Mouse (Mus musculus) G1E (cell line): Measurements from ENCODE around the gene Tap2.

Experiments
- CTCF ChIP-seq: IDR thresholded peaks from 2 replicates; pipeline ENCODE4 v1.5.1; 2012; ENCODE audit warnings: low read depth, low read length, inconsistent platforms, mixed read lengths
- GATA1 ChIP-seq: IDR thresholded peaks from 2 replicates; pipeline ENCODE4 v1.6.1; 2012; ENCODE audit warnings: borderline replicate concordance, low read length, inconsistent platforms, mixed read lengths
- POLR2AphosphoS5 ChIP-seq: IDR thresholded peaks from 2 replicates; pipeline ENCODE4 v1.6.1; 2012; ENCODE audit warnings: low read depth, low read length, inconsistent platforms; ENCODE audit not compliant: insufficient replicate concordance

DNA sequence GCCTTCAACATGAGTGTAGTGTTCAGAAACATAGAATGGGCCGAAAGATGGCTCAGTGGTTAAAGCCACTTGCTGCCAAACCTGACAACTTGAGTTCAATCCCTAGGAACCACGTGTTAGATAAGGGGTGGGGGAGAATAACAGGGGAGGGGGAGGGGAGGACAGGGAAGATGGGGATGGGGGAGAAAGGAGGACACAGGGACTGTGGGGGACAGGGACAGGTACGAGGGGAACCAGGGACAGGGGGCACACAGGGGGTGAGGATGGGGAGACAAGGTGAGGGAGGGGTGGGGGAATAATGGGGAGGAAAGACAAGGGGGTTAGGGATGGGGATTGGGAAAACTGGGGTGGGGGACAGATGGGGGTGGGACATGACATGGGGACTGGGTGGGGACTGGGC is 37.0 kb downstream of the Tap2 start:
- TF ChIP-seq CTCF (no peak), GATA1 (no peak), POLR2AphosphoS5 (no peak)
